Mouse (Mus musculus) kidney, adult 8-10 months (tissue): Measurements from ENCODE around the gene Cyp46a1.

Experiments used
- DNase-seq, 2 experiments: peaks; one replicate each; pipeline ENCODE4 v3.0.0; 2022

The Cyp46a1 gene

GRCm38 (mm10) chr12:108312432-108312851, 21.7 kb upstream of the Cyp46a1 start:
- peak; percentile 25 to 39 for DNase-seq

DNA sequence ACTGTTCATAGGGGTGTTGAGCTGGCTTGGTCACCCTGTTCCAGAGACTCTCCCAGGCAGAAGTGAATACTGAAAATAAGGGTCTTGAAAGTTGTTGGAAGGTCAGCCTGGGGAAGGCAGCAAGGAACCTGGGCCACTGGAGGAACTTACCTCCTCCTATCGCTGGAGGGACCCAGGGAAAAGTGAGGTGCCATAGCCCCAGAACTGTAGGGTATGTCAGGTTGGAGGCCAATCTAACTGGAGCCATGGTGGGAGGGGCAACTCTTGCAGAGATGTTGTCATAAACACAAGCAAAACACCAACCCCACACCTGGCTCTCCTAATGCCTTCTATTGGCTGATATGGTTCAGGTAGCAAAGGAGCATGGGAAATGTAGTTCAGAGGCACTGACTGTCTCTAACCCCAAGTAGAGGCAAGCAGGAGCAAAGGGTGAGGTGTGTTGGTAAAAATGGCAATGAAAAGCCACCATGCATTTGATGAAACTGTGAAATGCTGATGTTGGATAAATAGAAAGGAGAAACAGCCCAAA, 20.9 kb upstream of the Cyp46a1 start:
- no peak for DNase-seq

- no peak for DNase-seq
These were observed 18.4 kb upstream of the Cyp46a1 start for GRCm38 (mm10) chr12:108315818-108316217.

DNA sequence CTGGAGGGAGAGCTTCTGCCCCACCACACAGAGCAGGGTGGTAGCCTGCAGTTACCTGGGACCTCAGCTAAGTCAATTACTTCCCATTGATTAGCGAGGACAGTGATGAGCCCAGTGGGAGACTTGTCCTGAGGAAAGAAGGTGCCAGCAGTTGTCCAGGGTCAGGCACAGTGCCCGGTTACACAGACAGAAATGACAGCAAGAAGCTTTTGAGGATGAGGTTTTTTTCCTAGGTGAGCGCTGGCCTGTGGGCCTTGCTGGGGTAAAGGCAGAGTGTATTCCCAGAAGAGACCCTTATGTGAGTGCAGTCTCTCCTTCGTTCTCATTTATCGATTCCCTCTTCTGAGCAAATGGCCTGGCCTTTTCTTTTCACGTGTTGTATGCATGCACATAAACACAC, 17.5 kb upstream of the Cyp46a1 start:
- no peak for DNase-seq

GRCm38 (mm10) chr12:108317201-108317738, 16.9 kb upstream of the Cyp46a1 start:
- DNase-seq, result no peak

DNA sequence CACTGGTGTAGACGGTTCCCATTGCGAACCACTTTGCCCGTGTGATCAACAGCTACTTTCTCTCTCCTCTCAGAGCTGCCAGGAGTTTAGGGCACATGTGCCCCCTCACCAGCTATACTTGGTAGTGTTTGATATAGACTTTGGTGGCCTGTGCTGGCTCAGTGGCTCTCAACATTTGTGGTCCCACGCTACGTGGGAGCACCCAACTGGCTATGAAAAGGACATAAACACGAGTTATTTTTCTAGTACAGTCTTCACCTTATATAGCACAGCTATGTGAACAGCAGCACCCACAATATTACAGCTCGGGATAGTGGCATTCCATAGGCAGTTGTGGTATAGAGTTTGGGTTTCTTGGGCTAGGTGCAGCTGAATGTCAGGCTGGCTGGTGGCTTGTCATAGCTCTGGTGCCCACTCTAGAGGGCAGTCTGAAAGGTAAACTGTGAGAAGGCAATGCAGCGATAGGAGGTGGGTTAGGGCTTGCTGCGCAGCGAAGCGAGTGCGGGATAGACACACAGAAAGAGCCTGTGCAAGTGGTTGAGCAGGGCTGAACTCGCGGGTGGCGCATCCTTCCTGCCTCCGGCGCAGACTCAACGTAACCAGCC, 16.3 kb upstream of the Cyp46a1 start:
- DNase-seq, result no peak

- no peak for DNase-seq
These were observed 15.7 kb upstream of the Cyp46a1 start for GRCm38 (mm10) chr12:108318499-108318898.

DNA sequence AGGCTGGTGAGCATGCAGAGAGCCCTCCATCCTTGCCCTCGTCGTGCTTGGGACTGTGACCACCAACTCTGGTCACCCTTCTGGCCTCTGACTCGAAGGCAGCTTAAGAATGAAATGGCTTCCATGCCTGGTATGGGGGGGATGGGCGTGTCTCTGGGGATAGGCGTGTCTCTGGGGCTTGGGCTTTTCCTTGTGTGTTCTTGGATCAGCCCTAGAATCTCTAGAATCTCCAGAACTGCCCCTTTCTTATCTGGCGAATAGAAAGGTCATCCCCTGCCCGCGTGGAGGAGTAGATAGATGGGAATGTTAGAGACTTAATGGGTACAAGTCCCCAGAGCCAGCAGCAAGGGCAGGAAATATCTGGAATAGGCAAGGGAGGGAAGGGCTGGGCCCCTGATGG, 14.1 kb upstream of the Cyp46a1 start:
- DNase-seq, result no peak

- DNase-seq, result no peak
These were observed 7.8 kb upstream of the Cyp46a1 start for GRCm38 (mm10) chr12:108326401-108326800.

GRCm38 (mm10) chr12:108327889-108328491, 6.2 kb upstream of the Cyp46a1 start:
- no peak for DNase-seq

- peak; percentile 84 to 87 for DNase-seq
These were observed 1.1 kb upstream of the Cyp46a1 start for GRCm38 (mm10) chr12:108333056-108333455.

DNA sequence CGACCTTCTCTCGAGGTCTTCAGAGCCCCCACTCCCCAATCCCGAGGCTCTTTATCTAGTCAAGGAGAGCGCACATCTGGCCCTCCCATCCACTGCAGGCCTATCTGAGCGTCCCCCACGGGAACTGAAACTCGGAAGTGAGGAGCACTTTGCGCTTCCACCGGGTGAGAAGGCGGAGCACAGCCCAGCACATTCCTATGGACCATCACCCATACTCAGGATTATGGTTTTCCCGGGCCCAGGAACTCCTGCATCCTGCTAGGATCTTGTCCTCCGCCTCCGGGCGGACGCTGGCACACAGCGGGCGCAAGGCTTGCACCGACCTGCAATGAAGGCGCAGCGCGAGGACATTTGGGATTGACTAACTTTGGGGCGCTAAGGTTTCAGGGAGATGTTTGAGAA, 699 bp upstream of the Cyp46a1 start:
- no peak for DNase-seq

DNA sequence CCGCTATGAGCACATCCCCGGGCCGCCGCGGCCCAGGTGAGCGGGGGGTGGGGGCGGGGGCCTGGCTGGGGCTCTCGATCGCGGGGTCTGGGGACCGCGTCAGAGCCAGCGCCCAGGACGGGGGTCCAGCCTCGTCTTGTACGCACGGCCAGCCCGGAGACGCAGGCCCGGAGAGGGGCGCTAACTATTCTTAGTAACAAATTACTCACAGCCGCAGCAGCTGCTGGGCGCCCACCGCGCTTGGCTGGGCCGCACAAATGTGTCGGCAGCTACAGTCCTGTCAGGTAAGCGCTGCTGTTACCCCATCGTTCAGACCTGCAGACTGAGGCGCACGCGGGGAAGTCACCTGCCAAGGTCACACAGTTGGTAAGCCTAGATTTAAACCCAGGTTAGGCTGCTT, 348 bp downstream of the Cyp46a1 start:
- peak in 1 of 2 experiments; percentile 24 for DNase-seq

DNA sequence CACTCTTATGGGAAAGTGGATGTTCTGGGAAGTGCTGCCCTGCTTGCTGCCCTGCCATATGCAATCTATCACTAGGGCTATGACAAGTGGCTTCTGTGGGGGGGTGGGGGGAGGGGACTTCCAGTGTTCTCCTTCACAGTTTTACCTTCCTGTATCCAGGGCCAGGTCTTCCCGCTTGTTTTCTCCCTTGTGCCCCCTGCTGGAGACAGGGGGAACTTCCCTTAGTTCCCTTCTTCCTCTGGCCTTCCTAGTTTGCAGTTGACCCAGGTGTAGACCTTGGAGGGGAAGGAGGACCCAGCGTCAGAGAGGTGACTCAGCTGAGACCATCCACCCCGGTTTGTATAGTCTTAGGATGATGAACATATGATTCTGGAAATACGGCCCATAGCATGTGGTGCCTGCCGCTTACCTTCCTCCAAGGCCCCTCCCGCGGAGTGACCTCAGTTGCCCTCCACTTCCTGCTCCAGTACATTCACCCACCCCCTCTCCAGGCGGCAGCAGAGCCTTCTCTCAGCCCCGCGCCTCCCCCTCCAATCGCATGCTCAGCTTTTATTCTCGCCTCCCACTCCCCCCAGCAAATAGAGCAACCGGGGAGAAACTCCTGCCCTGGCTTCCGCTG, 4.5 kb downstream of the Cyp46a1 start:
- peak; percentile 23 to 58 for DNase-seq

- no peak for DNase-seq
These were observed 14.0 kb downstream of the Cyp46a1 start for GRCm38 (mm10) chr12:108348151-108348550.

DNA sequence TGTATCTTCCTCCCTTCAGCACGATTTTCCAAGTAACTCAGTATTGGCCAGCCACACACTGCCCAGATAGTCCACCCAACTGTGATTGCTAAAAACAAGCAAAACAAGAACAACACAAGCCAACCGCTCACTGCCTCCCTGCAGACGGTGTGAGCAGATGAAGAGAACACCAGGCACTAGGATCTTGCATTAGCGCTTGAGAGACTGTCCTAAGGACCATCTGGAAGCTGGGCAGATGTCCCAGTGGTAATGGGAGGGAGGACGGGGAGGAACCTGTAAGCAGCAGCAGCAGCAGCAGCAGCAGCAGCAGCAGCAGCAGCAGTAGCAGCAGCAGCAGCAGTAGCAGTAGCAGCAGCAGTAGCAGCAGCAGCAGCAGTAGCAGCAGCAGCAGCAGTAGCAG, 14.8 kb downstream of the Cyp46a1 start:
- no peak for DNase-seq

DNA sequence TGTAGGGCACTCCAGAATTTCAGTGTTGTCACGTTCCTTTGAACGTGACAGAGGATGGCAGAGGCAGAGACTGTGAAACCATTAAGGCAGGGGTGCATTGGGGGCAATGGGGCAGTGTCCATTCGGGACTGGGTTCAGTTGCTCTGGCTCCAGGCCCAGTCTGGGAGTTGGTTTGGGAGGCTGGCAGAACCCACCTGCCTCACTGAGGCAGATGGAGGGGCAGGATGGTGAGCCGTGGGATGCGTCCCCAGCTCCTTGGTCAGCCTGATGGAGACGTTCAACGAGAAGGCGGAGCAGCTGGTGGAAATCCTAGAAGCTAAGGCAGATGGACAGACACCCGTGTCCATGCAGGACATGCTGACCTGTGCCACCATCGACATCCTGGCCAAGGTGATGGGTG, 16.8 kb downstream of the Cyp46a1 start:
- no peak for DNase-seq

- no peak for DNase-seq
These were observed 18.4 kb downstream of the Cyp46a1 start for GRCm38 (mm10) chr12:108352371-108353136.

- DNase-seq, result no peak
These were observed 20.1 kb downstream of the Cyp46a1 start for GRCm38 (mm10) chr12:108354284-108354683.

GRCm38 (mm10) chr12:108355271-108355670, 21.1 kb downstream of the Cyp46a1 start:
- no peak for DNase-seq

- DNase-seq, result no peak
These were observed 21.8 kb downstream of the Cyp46a1 start for GRCm38 (mm10) chr12:108355986-108356385.

DNA sequence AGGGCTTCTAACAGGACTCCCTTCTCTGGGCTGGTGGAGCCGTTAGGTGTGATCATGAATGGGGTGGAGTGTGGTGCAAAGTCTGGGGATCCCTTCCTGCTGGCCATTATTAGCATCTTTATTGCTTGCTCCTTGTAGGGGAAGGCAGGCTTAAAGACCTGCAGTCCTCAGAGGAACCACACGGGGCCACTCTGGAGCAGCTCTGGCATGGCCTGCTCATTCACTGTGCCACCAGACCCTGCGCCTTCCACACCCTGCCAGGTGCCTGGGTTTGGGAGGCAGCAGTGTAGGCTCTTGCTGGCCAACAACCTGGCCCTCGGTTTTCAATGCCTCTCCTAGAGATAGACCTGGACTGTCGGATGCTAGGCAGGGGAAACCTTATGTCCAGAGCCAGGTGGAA, 29.6 kb downstream of the Cyp46a1 start:
- DNase-seq, result peak; percentile 78 to 88

- DNase-seq, result peak; percentile 33 to 41
These were observed 31.2 kb downstream of the Cyp46a1 start for GRCm38 (mm10) chr12:108365340-108365739.
